Mouse (Mus musculus) liver, adult 2 months (tissue): ENCODE measurements around the gene Gm9736.

ENCODE experiments used
- CTCF ChIP-seq: fragments of 200-500 bp; IDR thresholded peaks from 2 replicates; pipeline ENCODE4 v1.5.1; 2011; ENCODE audit warnings: low read depth, low read length, control low read depth
- POLR2A ChIP-seq: fragments of 200-500 bp; IDR thresholded peaks from 2 replicates; pipeline ENCODE4 v1.6.1; 2011; ENCODE audit warnings: low read length, control low read depth; ENCODE audit not compliant: insufficient read depth; ENCODE audit errors: extremely low read depth

DNA sequence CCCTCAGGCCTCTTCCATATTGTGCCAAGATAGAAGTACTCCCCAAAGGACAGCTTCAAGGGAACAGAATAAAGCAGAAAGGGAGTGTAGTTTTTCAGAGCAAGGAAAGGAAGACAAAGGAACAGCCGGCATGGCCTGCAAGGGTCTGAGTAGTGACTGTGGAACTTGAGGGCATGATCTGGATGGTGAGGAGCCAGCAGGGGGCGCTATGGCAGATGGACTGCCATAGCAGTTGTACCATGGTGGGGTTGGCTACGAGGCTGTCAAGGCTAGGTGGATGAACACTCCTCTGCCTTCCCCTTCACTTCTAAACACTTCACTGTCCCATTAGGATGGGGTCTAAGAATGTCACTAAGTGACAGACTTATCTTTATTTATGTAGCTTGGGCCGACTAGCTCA, 21.9 kb downstream of the Gm9736 start:
- peak; percentile 67 for TF ChIP-seq CTCF
- TF ChIP-seq POLR2A: no peak
